Mouse (Mus musculus) heart, embryonic 14.5 days (tissue): ENCODE results near the gene Grip1. TPM values are rescaled to one million over a fixed set of nuclear protein-coding genes. Genes with fewer than 3 reads are reported as not detected.

Experiments used
- ATAC-seq: fragments of 200-750 bp; cut with Nextera tagmentation; 2 replicates; pipeline ENCODE4 v1.8.0; 2017; ENCODE audit warnings: low read depth, moderate TSS enrichment; ENCODE audit not compliant: insufficient number of reproducible peaks, insufficient read depth, low FRiP score
- H3K27ac ChIP-seq, 2 experiments: fragments of 200-500 bp in 1 of 2; fragments of 300-500 bp in 1 of 2; sonication (generic) in 1 of 2; replicated peaks in 1 of 2; 2 replicates each; pipeline ENCODE4 v1.5.1; 2012 to 2014; ENCODE audit warnings: low read depth in 2 of 2, low read length in 2 of 2, control low read depth in 1 of 2, mild to moderate bottlenecking in 1 of 2, mixed read lengths in 1 of 2; ENCODE audit not compliant: control insufficient read depth in 1 of 2, insufficient read depth in 1 of 2
- H3K27me3 ChIP-seq: fragments of 300-500 bp; sonication (generic); 2 replicates; pipeline ENCODE4 v1.6.1; 2014; ENCODE audit warnings: mild to moderate bottlenecking, low read length, control low read depth; ENCODE audit not compliant: control insufficient read depth, insufficient read depth
- H3K36me3 ChIP-seq: fragments of 300-500 bp; sonication (generic); 2 replicates; pipeline ENCODE4 v1.6.1; 2014; ENCODE audit warnings: mild to moderate bottlenecking, control low read depth, low read length, mixed read lengths; ENCODE audit not compliant: control insufficient read depth, insufficient read depth
- H3K4me1 ChIP-seq, 2 experiments: fragments of 200-500 bp in 1 of 2; fragments of 300-500 bp in 1 of 2; sonication (generic) in 1 of 2; 2 replicates each; pipeline ENCODE4 v1.6.1; 2012 to 2014; ENCODE audit warnings: low read length in 2 of 2, control low read depth in 1 of 2, mixed read lengths in 1 of 2; ENCODE audit not compliant: control insufficient read depth in 2 of 2, insufficient read depth in 2 of 2
- H3K4me2 ChIP-seq: fragments of 300-500 bp; sonication (generic); 2 replicates; pipeline ENCODE4 v1.6.1; 2014; ENCODE audit warnings: mild to moderate bottlenecking, low read length
- H3K4me3 ChIP-seq, 2 experiments: fragments of 200-500 bp in 1 of 2; fragments of 300-500 bp in 1 of 2; sonication (generic) in 1 of 2; 2 replicates each; pipeline ENCODE4 v1.5.1; 2012 to 2014; ENCODE audit warnings: low read length in 2 of 2, mild to moderate bottlenecking in 2 of 2, control low read depth in 1 of 2, low read depth in 1 of 2, moderate library complexity in 1 of 2; ENCODE audit not compliant: control insufficient read depth in 1 of 2, insufficient read depth in 1 of 2
- H3K9ac ChIP-seq: fragments of 300-500 bp; sonication (generic); 2 replicates; pipeline ENCODE4 v1.6.1; 2014; ENCODE audit warnings: mild to moderate bottlenecking, low read length
- H3K9me3 ChIP-seq: fragments of 300-500 bp; sonication (generic); 2 replicates; pipeline ENCODE4 v1.6.1; 2016; ENCODE audit warnings: low read length, control low read depth; ENCODE audit not compliant: control insufficient read depth
- WGBS: fragments of 180-500 bp; shearing (Covaris S2); extraction: QIAGEN DNeasy Blood & Tissue Kit; methylation state at CpG from one replicate; pipeline ENCODE4 v1.1.7; 2014; 5-methylcytosine and 5-hydroxymethylcytosine counted together
- polyA plus RNA-seq: library from polyadenylated mRNA; unstranded; fragments of >200 nt; fragmentation: Nextera tagmentation; extraction: Ambion mirVana; gene quantifications from 2 replicates; pipeline ENCODE4 v1.2.1, GENCODE M21; 2014

Grip1 gene
- polyA plus RNA-seq, 1 experiment from 2014 or later = 2.9 TPM

DNA sequence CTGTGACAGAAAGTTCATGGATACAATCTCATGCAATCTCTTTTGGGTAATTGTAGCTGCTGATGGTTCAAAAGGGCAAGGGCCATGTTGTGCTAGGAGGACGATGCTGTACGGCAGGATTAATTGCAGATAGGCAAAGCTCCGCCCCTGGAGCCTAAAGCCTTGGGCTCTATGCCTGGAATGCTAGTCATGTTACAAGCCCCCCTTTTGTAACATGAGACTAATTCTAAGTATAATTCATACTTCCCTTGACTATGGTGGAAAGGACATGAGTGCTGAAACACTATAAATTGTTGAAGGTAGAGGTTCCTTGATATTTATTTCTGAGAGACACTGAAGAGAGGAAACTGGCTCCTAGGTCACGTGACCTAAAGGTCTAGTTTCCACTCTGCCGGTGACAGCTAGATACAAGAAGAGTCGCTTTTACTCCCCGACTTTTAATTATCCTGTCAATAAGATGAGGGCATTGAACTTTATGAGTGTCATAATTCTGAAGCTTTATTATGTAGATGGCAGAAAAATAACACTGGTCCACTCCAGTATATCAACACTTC, 399.0 kb downstream of the Grip1 start:
- no peak for ATAC-seq
- Histone ChIP-seq H3K4me2 (no peak overlapping the region), H3K27me3 (no peaks in the 10 kb centered on the region), H3K9ac (no peak overlapping the region), H3K9me3 (no peaks in the 10 kb centered on the region), H3K4me3 (no peak overlapping the region), H3K27ac (no peak overlapping the region), H3K4me1 (no peaks in the 10 kb centered on the region), H3K36me3 (no peaks in the 10 kb centered on the region)
- 76% methylated on average over 7 of the region's 7 CpGs for WGBS

- Histone ChIP-seq H3K27me3 (no peaks in the 10 kb centered on the region), H3K27ac (no peak overlapping the region), H3K4me3 (no peak overlapping the region), H3K4me1 (peaks cover 11 to 13% of the 10 kb centered on the region in 2 experiments; a peak in 3 of 4 replicates), H3K9me3 (no peaks in the 10 kb centered on the region), H3K9ac (no peak overlapping the region), H3K4me2 (no peak overlapping the region), H3K36me3 (no peaks in the 10 kb centered on the region)
- ATAC-seq = no peak
- 86% methylated on average over 3 of the region's 3 CpGs for WGBS
Observed at GRCm38 (mm10) chr10:119867726-119868125, 414.1 kb downstream of the Grip1 start.

GRCm38 (mm10) chr10:119868995-119869579, 415.5 kb downstream of the Grip1 start:
- no peak for ATAC-seq
- WGBS = 67% methylated on average over 11 of the region's 11 CpGs

DNA sequence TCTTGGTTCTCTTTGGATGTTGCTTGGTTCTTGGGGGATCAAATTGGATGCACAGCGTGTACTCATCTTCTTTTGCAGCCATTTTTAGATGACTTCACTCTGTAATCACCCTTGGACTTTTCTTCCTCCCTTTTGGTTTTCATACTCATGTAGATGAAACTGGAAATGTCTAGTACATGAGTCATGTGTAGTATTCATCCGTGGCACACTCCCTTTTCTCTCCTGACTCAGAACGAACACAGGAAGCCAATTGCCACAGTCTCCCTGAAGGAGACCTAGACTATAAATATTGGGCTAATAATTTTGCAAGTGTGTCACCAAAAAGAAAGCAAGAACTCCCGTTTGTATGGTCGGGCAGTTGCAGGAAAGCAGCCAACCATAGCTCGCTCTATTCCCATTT, 423.1 kb downstream of the Grip1 start:
- no peak overlapping the region for H3K27ac ChIP-seq
- 78% methylated on average over 6 of the region's 6 CpGs for WGBS
- H3K9me3 ChIP-seq = no peaks in the 10 kb centered on the region
- no peaks in the 10 kb centered on the region for H3K27me3 ChIP-seq
- no peak overlapping the region for H3K4me2 ChIP-seq
- no peaks in the 10 kb centered on the region for H3K4me1 ChIP-seq
- H3K4me3 ChIP-seq = no peak overlapping the region
- H3K9ac ChIP-seq = no peak overlapping the region
- no peaks in the 10 kb centered on the region for H3K36me3 ChIP-seq
- ATAC-seq = no peak

More at GRCm38 (mm10) chr10:119868995-119869579, 415.5 kb downstream of the Grip1 start:
- Histone ChIP-seq H3K9ac (no peak overlapping the region), H3K9me3 (no peaks in the 10 kb centered on the region), H3K4me3 (no peak overlapping the region), H3K27me3 (no peaks in the 10 kb centered on the region), H3K27ac (no peak overlapping the region), H3K4me1 (peaks cover 11 to 13% of the 10 kb centered on the region in 2 experiments; a peak in 3 of 4 replicates), H3K4me2 (no peak overlapping the region), H3K36me3 (no peaks in the 10 kb centered on the region)

- H3K27me3 ChIP-seq = no peaks in the 10 kb centered on the region
- no peaks in the 10 kb centered on the region for H3K9me3 ChIP-seq
- H3K4me2 ChIP-seq = no peak overlapping the region
- H3K27ac ChIP-seq = no peak overlapping the region
- no peak overlapping the region for H3K4me3 ChIP-seq
- H3K36me3 ChIP-seq = no peaks in the 10 kb centered on the region
- ATAC-seq = no peak
- no peak overlapping the region for H3K9ac ChIP-seq
- no peaks in the 10 kb centered on the region for H3K4me1 ChIP-seq
- WGBS = 61% methylated on average over 12 of the region's 12 CpGs
Observed at GRCm38 (mm10) chr10:119878331-119878730, 424.7 kb downstream of the Grip1 start.

DNA sequence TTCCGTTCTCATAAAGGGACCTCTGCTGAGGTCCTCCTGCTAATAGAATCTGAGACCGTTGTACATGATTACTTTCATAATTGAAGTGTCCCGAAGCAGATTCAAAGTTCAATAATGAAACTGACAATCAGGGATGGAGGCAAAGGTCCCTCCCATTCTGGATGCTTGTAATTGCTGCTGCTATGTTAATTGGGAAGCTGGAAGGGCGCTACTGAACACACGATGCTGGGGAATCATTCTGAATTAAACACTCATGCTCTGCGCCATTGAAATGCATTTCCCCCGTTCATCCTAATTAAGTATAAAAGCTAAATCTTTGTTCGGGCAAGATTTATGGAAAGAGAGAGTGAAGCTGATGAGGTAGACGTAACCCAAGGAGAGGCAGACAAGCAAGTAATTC, 431.0 kb downstream of the Grip1 start:
- 87% methylated on average over 9 of the region's 9 CpGs for WGBS
- Histone ChIP-seq H3K4me2 (no peak overlapping the region), H3K9me3 (no peaks in the 10 kb centered on the region), H3K27me3 (no peaks in the 10 kb centered on the region), H3K4me3 (no peak overlapping the region), H3K36me3 (no peaks in the 10 kb centered on the region), H3K9ac (no peak overlapping the region), H3K4me1 (no peaks in the 10 kb centered on the region), H3K27ac (no peak overlapping the region)
- ATAC-seq = no peak

DNA sequence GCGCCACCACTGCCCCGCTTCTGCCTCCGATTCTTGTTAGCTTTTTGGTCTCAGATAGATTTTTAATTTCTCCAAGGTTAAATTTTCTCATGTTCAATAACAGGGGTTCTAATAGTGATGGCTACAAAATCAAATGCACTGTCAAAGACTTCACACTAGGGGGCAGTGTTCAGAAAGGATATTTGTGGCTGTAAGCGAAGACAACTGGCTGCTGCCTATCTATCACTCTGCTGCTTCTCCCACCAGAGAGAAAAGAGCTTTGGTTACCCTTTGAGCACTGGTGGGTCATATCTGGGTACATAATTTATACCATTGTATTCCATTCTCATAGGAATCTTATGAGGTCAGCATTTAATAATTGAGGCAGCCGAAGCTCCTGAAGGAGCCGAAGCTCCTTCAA, 431.9 kb downstream of the Grip1 start:
- H3K4me2 ChIP-seq = no peak overlapping the region
- no peaks in the 10 kb centered on the region for H3K9me3 ChIP-seq
- no peak for ATAC-seq
- 76% methylated on average over 6 of the region's 6 CpGs for WGBS
- no peak overlapping the region for H3K9ac ChIP-seq
- H3K27me3 ChIP-seq = no peaks in the 10 kb centered on the region
- H3K4me3 ChIP-seq = no peak overlapping the region
- no peaks in the 10 kb centered on the region for H3K4me1 ChIP-seq
- no peak overlapping the region for H3K27ac ChIP-seq
- no peaks in the 10 kb centered on the region for H3K36me3 ChIP-seq

- Histone ChIP-seq H3K9ac (no peak overlapping the region), H3K4me2 (no peak overlapping the region), H3K36me3 (no peaks in the 10 kb centered on the region), H3K4me1 (no peaks in the 10 kb centered on the region), H3K9me3 (peaks cover 10% of the 10 kb centered on the region; the same call in 1 of the 2 replicates), H3K27ac (no peak overlapping the region), H3K4me3 (no peak overlapping the region), H3K27me3 (no peaks in the 10 kb centered on the region)
- 65% methylated on average over 1 of the region's 1 CpGs for WGBS
- no peak for ATAC-seq
Observed at GRCm38 (mm10) chr10:119886681-119887080, 433.1 kb downstream of the Grip1 start.
